Mouse (Mus musculus): ENCODE measurements around the gene Hddc3. TPM values are rescaled to one million over a fixed set of nuclear protein-coding genes. Genes with fewer than 3 reads are reported as not detected.
A peak's percentile ranks its signal among the peaks of the same experiment; 100 is the strongest.

The Hddc3 gene
- polyA plus RNA-seq, 2 experiments: 2.8 to 5.3 TPM

- no peaks in the 10 kb centered on the region; a peak in 1 of 4 replicates for H3K4me1 ChIP-seq (replicated peaks; ENCODE audit: control insufficient read depth in 2 of 2, insufficient read depth in 2 of 2, low read length in 1 of 2)
- H3K4me2 ChIP-seq (ENCODE audit: low read depth): no peak overlapping the region
- DNase-seq (ENCODE audit: low read depth in 3 of 3, low spot score in 3 of 3): no peak
- no peak overlapping the region for H3K4me3 ChIP-seq (ENCODE audit: insufficient read depth in 1 of 2, low read depth in 2 of 2, low read length in 2 of 2)
- H3K9ac ChIP-seq (replicated peaks): no peak overlapping the region
- H3K27ac ChIP-seq: no peak overlapping the region
- H3K9me3 ChIP-seq (ENCODE audit: control insufficient read depth, low read length): no peaks in the 10 kb centered on the region
- 80% methylated on average over 8 of the region's 8 CpGs for WGBS (ENCODE audit: insufficient replicate concordance)
- ATAC-seq (ENCODE audit: insufficient read depth): no peak
- TF ChIP-seq CTCF (IDR thresholded peaks at IDR 0.05; ENCODE audit: low read depth) (no peak), EP300 (IDR thresholded peaks at IDR 0.05; ENCODE audit: low read depth) (no peak)
- H3K27me3 ChIP-seq (ENCODE audit: control insufficient read depth, insufficient read depth, low read length): no peaks in the 10 kb centered on the region
- peaks cover 7% of the 10 kb centered on the region for H3K36me3 ChIP-seq (replicated peaks; ENCODE audit: control insufficient read depth, insufficient read depth, low read depth)
Observed at GRCm38 (mm10) chr7:80330278-80330677, 12.6 kb upstream of the Hddc3 start.

- no peak for DNase-seq (ENCODE audit: low read depth in 3 of 3, low spot score in 3 of 3)
- Histone ChIP-seq H3K27me3 (ENCODE audit: control insufficient read depth, insufficient read depth, low read length) (no peaks in the 10 kb centered on the region), H3K36me3 (replicated peaks; ENCODE audit: control insufficient read depth, insufficient read depth, low read depth) (peaks cover 15% of the 10 kb centered on the region)
Observed at GRCm38 (mm10) chr7:80331433-80331832, 11.5 kb upstream of the Hddc3 start.

DNA sequence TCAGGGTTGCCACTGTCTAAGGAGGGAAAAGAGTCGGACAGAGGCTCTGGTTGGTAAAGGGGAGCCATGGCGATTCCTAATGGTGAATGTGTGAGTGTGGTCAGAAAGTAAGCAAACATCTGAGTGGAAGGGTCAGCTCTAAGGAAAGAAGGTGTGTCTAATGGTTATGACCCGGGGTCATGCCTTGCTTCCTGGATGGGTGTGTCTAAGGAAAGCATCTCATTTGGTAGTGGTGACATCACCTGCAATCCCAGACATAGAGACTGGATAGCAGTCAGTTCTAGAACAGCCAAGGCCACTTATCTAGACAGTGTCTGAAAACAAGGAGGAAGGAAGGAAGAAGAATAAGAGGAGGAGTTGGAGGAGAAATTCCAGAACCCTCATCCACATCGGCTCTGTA, 8.1 kb upstream of the Hddc3 start:
- H3K27ac ChIP-seq: no peak overlapping the region
- H3K27me3 ChIP-seq (ENCODE audit: control insufficient read depth, insufficient read depth, low read length): no peaks in the 10 kb centered on the region
- H3K4me1 ChIP-seq (replicated peaks; ENCODE audit: control insufficient read depth in 2 of 2, insufficient read depth in 2 of 2, low read length in 1 of 2): peaks cover 4 to 9% of the 10 kb centered on the region in 2 experiments; a peak in 3 of 4 replicates
- WGBS (ENCODE audit: insufficient replicate concordance): 71% methylated on average over 4 of the region's 4 CpGs
- H3K4me3 ChIP-seq (ENCODE audit: insufficient read depth in 1 of 2, low read depth in 2 of 2, low read length in 2 of 2): no peak overlapping the region
- no peak for TF ChIP-seq EP300 (IDR thresholded peaks at IDR 0.05; ENCODE audit: low read depth)
- H3K4me2 ChIP-seq (ENCODE audit: low read depth): no peak overlapping the region
- no peak for DNase-seq (ENCODE audit: low read depth in 3 of 3, low spot score in 3 of 3)
- no peak overlapping the region for H3K9ac ChIP-seq (replicated peaks)
- peaks cover 18% of the 10 kb centered on the region for H3K36me3 ChIP-seq (replicated peaks; ENCODE audit: control insufficient read depth, insufficient read depth, low read depth)
- ATAC-seq (ENCODE audit: insufficient read depth): no peak
- no peaks in the 10 kb centered on the region for H3K9me3 ChIP-seq (ENCODE audit: control insufficient read depth, low read length)

More at GRCm38 (mm10) chr7:80331433-80331832, 11.5 kb upstream of the Hddc3 start:
- no peaks in the 10 kb centered on the region for H3K4me1 ChIP-seq (replicated peaks; ENCODE audit: control insufficient read depth in 2 of 2, insufficient read depth in 2 of 2, low read length in 1 of 2)
- H3K4me2 ChIP-seq (ENCODE audit: low read depth): no peak overlapping the region
- no peaks in the 10 kb centered on the region for H3K9me3 ChIP-seq (ENCODE audit: control insufficient read depth, low read length)
- no peak overlapping the region for H3K27ac ChIP-seq
- H3K9ac ChIP-seq (replicated peaks): no peak overlapping the region
- ATAC-seq (ENCODE audit: insufficient read depth): no peak
- H3K4me3 ChIP-seq (ENCODE audit: insufficient read depth in 1 of 2, low read depth in 2 of 2, low read length in 2 of 2): no peak overlapping the region
- WGBS (ENCODE audit: insufficient replicate concordance): 90% methylated on average over 19 of the region's 19 CpGs
- TF ChIP-seq CTCF (IDR thresholded peaks at IDR 0.05; ENCODE audit: low read depth): no peak
- TF ChIP-seq EP300 (IDR thresholded peaks at IDR 0.05; ENCODE audit: low read depth): no peak

DNA sequence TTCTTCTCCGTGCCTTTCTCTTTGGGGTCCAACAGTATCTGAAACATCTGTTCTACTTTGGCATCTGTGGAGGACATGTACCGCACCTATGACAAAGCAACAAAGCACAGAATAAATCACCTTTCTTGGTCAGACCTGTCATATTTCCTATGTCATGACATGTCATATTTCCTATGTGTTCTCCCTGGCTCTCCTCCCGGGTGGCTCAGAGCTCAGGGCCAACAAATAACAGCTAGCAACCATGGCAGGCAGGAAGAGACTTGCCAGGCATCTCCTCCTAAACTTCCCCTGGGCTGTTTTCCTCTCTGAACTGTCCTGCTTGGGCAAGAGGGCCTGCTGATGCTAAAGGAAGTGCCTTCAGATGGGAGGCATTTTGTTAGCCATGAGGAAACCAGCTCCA, 6.0 kb upstream of the Hddc3 start:
- Histone ChIP-seq H3K36me3 (replicated peaks; ENCODE audit: control insufficient read depth, insufficient read depth, low read depth) (peaks cover 17% of the 10 kb centered on the region), H3K4me2 (ENCODE audit: low read depth) (no peak overlapping the region), H3K4me3 (ENCODE audit: insufficient read depth in 1 of 2, low read depth in 2 of 2, low read length in 2 of 2) (no peak overlapping the region), H3K27ac (no peak overlapping the region), H3K4me1 (replicated peaks; ENCODE audit: control insufficient read depth in 2 of 2, insufficient read depth in 2 of 2, low read length in 1 of 2) (peaks cover 6 to 18% of the 10 kb centered on the region in 2 experiments; a peak in 3 of 4 replicates), H3K9ac (replicated peaks) (no peak overlapping the region), H3K9me3 (ENCODE audit: control insufficient read depth, low read length) (no peaks in the 10 kb centered on the region), H3K27me3 (ENCODE audit: control insufficient read depth, insufficient read depth, low read length) (no peaks in the 10 kb centered on the region)
- ATAC-seq (ENCODE audit: insufficient read depth): no peak
- 78% methylated on average over 3 of the region's 3 CpGs for WGBS (ENCODE audit: insufficient replicate concordance)
- no peak for DNase-seq (ENCODE audit: low read depth in 3 of 3, low spot score in 3 of 3)
- TF ChIP-seq CTCF (IDR thresholded peaks at IDR 0.05; ENCODE audit: low read depth): no peak
- TF ChIP-seq EP300 (IDR thresholded peaks at IDR 0.05; ENCODE audit: low read depth): no peak

DNA sequence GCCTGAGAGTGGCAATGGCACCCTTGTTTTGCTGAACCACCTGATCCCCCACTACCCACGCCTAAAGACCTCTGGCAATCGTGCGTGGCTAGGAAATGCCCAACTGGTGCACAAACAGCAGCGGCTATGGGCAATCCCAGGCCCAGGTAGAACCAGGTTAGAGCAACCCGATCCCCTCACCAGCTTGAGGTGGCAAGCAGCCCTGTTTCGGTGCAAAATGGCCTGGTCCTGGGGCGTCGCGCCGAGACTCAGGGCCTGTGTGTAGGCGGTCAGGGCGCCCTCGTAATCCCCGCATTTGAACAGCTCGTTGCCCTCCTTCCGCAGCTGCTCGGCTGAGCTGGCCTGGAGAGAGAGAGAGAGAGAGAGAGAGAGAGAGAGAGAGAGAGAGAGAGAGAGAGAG, 3.5 kb upstream of the Hddc3 start:
- Histone ChIP-seq H3K4me3 (ENCODE audit: insufficient read depth in 1 of 2, low read depth in 2 of 2, low read length in 2 of 2) (peak overlapping the region; percentile 60 to 64), H3K4me1 (replicated peaks; ENCODE audit: control insufficient read depth in 2 of 2, insufficient read depth in 2 of 2, low read length in 1 of 2) (peaks cover 6 to 31% of the 10 kb centered on the region in 2 experiments; a peak in 3 of 4 replicates), H3K27me3 (ENCODE audit: control insufficient read depth, insufficient read depth, low read length) (no peaks in the 10 kb centered on the region), H3K4me2 (ENCODE audit: low read depth) (peak overlapping the region; percentile 77), H3K27ac (no peak overlapping the region), H3K9ac (replicated peaks) (peak overlapping the region; percentile 73), H3K9me3 (ENCODE audit: control insufficient read depth, low read length) (no peaks in the 10 kb centered on the region), H3K36me3 (replicated peaks; ENCODE audit: control insufficient read depth, insufficient read depth, low read depth) (peaks cover 11% of the 10 kb centered on the region)
- WGBS (ENCODE audit: insufficient replicate concordance): 11% methylated on average over 17 of the region's 17 CpGs
- DNase-seq (ENCODE audit: low read depth in 3 of 3, low spot score in 3 of 3) (no peak), ATAC-seq (ENCODE audit: insufficient read depth) (no peak)
- no peak for TF ChIP-seq CTCF (IDR thresholded peaks at IDR 0.05; ENCODE audit: low read depth)
- TF ChIP-seq EP300 (IDR thresholded peaks at IDR 0.05; ENCODE audit: low read depth): no peak

All from liver, embryonic 14.5 days (tissue).